Mouse (Mus musculus) brain, embryonic 14.5 days (tissue): ENCODE results near the gene Kcnn1. TPM values are rescaled to one million over a fixed set of nuclear protein-coding genes. Genes with fewer than 3 reads are reported as not detected.

Experiments used
- DNase-seq: peaks from one replicate; pipeline ENCODE4 v3.0.0-alpha.2; 2011; ENCODE audit warnings: low read depth
- CTCF ChIP-seq: fragments of 200-500 bp; IDR thresholded peaks from 2 replicates; pipeline ENCODE4 v1.5.1; 2012; ENCODE audit warnings: inconsistent platforms, mild to moderate bottlenecking, moderate library complexity, borderline replicate concordance; ENCODE audit not compliant: insufficient read depth, insufficient read length; ENCODE audit errors: extremely low read depth
- POLR2A ChIP-seq: fragments of 200-500 bp; IDR thresholded peaks from 2 replicates; pipeline ENCODE4 v1.6.1; 2012; ENCODE audit warnings: mild to moderate bottlenecking, inconsistent platforms, borderline replicate concordance; ENCODE audit not compliant: poor library complexity, insufficient read depth, insufficient read length, severe bottlenecking; ENCODE audit errors: extremely low read depth
- polyA plus RNA-seq: library from polyadenylated mRNA; depleted of rRNA; stranded (reverse); fragments of >200 nt; gene quantifications from 2 replicates; pipeline ENCODE4 v1.2.3, GENCODE M21; 2012

The Kcnn1 gene
- polyA plus RNA-seq, 1 experiment: 38.4 TPM

GRCm38 (mm10) chr8:70846371-70847154 lies 16.5 kb downstream of the Kcnn1 start:
- no peak for TF ChIP-seq POLR2A
- no peak for TF ChIP-seq CTCF

GRCm38 (mm10) chr8:70845108-70845507 lies 17.9 kb downstream of the Kcnn1 start:
- no peak for TF ChIP-seq CTCF
- no peak for TF ChIP-seq POLR2A
- no peak for DNase-seq

More at GRCm38 (mm10) chr8:70846371-70847154, 16.5 kb downstream of the Kcnn1 start:
- no peak for DNase-seq

- no peak for TF ChIP-seq POLR2A
- TF ChIP-seq CTCF: peak; percentile 100
- peak; percentile 91 for DNase-seq
Observed at GRCm38 (mm10) chr8:70844523-70844922, 18.5 kb downstream of the Kcnn1 start.

GRCm38 (mm10) chr8:70843941-70844340 lies 19.1 kb downstream of the Kcnn1 start:
- no peak for DNase-seq
- TF ChIP-seq CTCF (no peak), POLR2A (no peak)

DNA sequence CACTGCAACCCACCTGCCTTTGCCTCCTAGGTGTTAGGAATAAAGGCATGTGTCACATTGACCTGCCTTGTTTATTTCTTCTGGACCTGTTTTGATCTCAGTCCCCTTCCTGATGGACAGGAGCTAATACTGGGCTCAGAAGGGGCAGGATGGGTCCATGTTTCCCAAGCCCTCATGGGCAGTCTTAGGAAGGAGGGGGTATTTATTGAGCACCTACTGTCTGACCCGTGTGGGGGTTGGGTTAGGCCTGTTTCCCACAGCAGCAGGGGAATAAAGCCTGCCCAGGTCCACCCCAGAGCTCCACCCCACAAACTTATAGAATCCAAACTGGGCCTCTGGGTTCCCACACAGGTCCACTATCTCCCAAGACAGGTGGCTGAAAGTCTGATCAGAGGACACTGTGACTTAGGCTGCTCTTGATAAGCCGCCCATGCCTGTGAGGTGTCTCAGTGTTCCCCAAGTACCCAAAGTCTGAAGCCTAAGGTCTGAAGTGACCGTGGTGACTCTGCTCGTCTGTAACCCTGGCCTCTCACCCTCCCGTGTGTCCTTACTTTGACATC lies 19.8 kb downstream of the Kcnn1 start:
- TF ChIP-seq CTCF (no peak), POLR2A (no peak)

GRCm38 (mm10) chr8:70842484-70842883 lies 20.6 kb downstream of the Kcnn1 start:
- DNase-seq: no peak
- TF ChIP-seq CTCF: no peak
- TF ChIP-seq POLR2A: no peak

More for the DNA sequence above, 19.8 kb downstream of the Kcnn1 start:
- no peak for DNase-seq

DNA sequence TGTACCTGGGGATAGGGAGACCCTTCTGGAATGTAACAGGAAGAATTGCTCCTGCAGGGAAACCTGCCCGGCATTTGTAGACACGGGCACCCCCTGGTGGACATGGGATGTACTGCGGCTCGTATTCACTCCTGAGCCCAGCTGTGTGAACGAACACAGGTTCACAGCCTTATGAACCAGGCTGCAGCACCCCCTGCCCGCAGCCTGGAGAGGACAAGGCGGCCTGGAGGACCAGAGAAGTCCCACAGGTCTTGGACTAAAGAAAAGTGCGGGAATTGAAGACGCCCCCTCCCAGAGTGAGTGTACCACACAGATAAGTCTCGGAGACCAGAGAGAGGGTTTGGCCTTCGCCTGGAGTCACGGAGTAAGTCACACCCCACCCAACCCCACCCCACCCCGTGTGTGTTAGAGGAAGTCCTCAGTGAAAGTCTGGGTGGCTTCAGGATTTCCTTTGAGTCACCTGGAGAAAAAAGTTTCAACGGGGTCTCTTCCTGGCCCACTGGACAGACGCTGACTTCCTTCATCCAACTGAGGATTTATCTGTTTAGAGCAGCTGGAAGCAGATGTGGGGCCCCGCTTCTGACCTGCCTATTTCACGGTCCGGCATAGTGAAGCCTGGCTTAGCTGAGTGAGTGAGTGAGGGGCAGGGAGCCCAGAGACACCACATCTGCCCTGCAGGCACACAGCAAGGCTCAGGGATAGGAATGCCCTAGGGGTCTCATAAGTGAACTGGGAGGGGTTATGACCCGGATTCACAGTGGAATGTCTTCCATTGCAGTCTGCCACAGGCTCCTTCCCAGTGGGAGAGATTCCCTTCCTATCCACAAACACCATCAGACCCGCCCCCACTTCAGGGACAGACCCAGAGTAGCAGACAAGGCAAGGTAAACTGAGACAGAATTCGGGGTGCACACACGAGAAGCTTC lies 21.6 kb downstream of the Kcnn1 start:
- DNase-seq: peak; percentile 87
- TF ChIP-seq CTCF: peak; percentile 96
- no peak for TF ChIP-seq POLR2A

GRCm38 (mm10) chr8:70840590-70840989 lies 22.5 kb downstream of the Kcnn1 start:
- DNase-seq: no peak
- TF ChIP-seq POLR2A (no peak), CTCF (no peak)

- DNase-seq: peak; percentile 100
- TF ChIP-seq CTCF (no peak), POLR2A (peak; percentile 63; the same call in 1 of the 2 replicates)
Observed at GRCm38 (mm10) chr8:70839408-70840351, 23.4 kb downstream of the Kcnn1 start, which contains the start of gene Arrdc2. Gene Arrdc2 (minus strand): TSS chr8:70839720.

GRCm38 (mm10) chr8:70838654-70839407 lies 24.2 kb downstream of the Kcnn1 start:
- peak; percentile 26 for DNase-seq
- TF ChIP-seq POLR2A (no peak), CTCF (no peak)

DNA sequence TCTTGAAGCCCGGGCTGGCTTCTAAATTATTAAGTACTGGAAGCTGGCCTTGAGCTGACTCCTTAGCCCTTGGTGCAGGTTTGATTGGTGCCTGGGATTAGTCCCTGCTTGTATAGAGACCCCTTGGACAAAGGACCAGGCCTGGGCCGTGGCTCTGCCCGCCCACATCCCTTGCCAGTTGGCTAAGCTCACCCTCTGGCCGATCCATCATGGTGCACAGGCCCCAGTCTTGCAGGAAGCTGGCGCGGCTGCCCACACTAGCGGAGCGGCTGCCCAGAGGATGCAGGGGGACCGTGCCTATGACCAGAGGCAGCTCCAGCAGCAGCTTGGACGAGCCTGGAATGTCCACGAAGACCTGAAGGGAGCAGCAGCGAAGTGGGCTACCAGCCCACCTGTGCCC lies 26.4 kb downstream of the Kcnn1 start:
- no peak for DNase-seq
- TF ChIP-seq POLR2A: no peak
